Mouse (Mus musculus): ENCODE data around the gene Eid1. TPM values are rescaled to one million over a fixed set of nuclear protein-coding genes. Genes with fewer than 3 reads are reported as not detected.

The Eid1 gene
- polyA plus RNA-seq, 1 experiment from 2014 or later = 271 TPM

GRCm38 (mm10) chr2:125683895-125684294, 11.0 kb downstream of the Eid1 start:
- Histone ChIP-seq H3K36me3 (ENCODE audit: control insufficient read depth, insufficient read depth, low read length) (no peaks in the 10 kb centered on the region), H3K9me3 (ENCODE audit: control insufficient read depth, low read length) (no peaks in the 10 kb centered on the region), H3K27ac (ENCODE audit: low read depth, low read length) (no peak overlapping the region), H3K4me3 (ENCODE audit: low read depth, low read length) (no peak overlapping the region), H3K9ac (ENCODE audit: low read length) (no peak overlapping the region), H3K4me1 (ENCODE audit: control insufficient read depth, insufficient read depth, low read length) (no peaks in the 10 kb centered on the region), H3K4me2 (ENCODE audit: low read depth) (no peak overlapping the region), H3K27me3 (ENCODE audit: control insufficient read depth, insufficient read depth, low read length) (no peaks in the 10 kb centered on the region)
- 86% methylated on average over 7 of the region's 7 CpGs for WGBS
- ATAC-seq (ENCODE audit: insufficient read depth, low FRiP score, low TSS enrichment) (no peak), DNase-seq (ENCODE audit: low spot score) (no peak)

DNA sequence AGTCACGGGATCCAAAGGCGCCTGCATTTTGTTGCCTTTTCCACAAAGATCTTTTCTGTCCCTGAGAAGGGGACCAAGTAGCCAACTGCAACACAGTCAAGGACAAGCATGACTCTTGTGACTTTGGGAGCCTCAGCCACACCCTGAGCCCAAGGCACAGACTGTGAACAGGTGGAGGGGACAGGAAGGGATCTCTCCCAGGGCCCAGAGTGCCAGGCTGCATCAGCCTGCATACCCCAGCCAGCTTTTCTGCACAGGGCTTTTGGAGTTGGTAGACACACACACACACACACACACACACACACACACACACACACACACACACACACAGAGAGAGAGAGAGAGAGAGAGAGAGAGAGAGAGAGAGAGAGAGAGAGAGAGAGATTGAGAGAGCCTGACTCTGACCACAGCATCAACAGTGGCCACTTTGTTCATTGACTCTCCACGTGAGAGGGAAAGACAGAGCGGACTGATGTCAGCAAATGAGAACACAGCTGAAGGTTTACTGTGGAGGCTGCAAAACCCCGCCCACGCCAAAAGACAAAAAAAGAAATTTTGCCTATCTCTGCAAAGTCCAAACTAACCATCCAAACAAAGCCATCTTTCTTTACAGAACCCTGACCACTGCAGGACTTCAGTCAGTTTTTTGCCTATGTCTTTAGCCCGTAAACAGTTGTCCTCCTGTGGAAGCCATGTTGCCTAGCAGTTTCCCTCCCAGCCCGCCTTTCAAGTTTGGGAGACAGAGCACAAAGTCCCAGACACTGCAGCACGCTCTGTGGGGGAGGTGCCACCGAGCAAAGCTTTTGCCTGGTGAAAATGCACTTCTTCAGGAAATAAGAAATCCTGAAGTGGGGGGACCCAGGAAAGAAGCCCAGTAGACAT, 11.9 kb downstream of the Eid1 start:
- no peaks in the 10 kb centered on the region for H3K36me3 ChIP-seq (ENCODE audit: control insufficient read depth, insufficient read depth, low read length)
- ATAC-seq (ENCODE audit: insufficient read depth, low FRiP score, low TSS enrichment) (no peak), DNase-seq (ENCODE audit: low spot score) (no peak)
- no peak overlapping the region for H3K4me2 ChIP-seq (ENCODE audit: low read depth)
- no peaks in the 10 kb centered on the region for H3K9me3 ChIP-seq (ENCODE audit: control insufficient read depth, low read length)
- H3K27ac ChIP-seq (ENCODE audit: low read depth, low read length) = peak overlapping the region; percentile 44; the same call in 1 of the 2 replicates
- H3K9ac ChIP-seq (ENCODE audit: low read length) = no peak overlapping the region
- 69% methylated on average over 10 of the region's 10 CpGs for WGBS
- H3K4me3 ChIP-seq (ENCODE audit: low read depth, low read length) = no peak overlapping the region
- no peaks in the 10 kb centered on the region for H3K27me3 ChIP-seq (ENCODE audit: control insufficient read depth, insufficient read depth, low read length)
- H3K4me1 ChIP-seq (ENCODE audit: control insufficient read depth, insufficient read depth, low read length) = no peaks in the 10 kb centered on the region

DNA sequence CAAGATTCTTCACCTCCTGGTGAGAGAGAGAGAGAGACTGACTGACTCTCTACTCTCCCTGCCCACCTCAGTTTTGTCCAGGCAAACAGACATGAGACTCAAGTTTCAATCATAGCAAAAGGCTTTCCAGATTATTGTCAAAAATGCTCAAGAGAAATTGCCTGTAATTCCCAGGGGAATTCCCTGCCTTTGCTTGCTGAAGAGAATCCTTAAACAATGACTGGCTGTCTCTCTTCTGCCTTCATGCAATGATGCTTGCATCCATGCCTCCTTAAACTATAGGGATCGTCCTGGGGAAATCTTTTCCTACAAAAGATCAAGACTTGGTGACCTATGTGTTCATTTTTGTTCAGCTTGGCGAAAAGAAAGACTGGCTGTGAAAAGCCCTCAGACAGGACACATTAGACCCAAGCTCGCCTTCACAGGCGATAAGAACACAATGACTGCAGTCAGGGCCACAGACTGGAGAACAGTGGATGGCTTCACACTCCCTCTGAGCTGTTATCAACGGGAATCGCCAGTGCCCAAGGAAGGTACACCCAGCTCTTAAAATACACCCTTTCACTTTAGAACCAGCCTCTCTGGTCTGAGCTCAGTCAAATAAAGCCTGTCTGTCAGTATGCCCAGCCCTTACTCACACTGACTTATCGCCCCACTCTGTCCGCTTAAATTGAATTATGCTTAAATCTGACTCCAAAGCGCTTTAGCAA, 12.7 kb downstream of the Eid1 start:
- peak overlapping the region; percentile 44; the same call in 1 of the 2 replicates for H3K27ac ChIP-seq (ENCODE audit: low read depth, low read length)
- no peak overlapping the region for H3K9ac ChIP-seq (ENCODE audit: low read length)
- no peaks in the 10 kb centered on the region for H3K9me3 ChIP-seq (ENCODE audit: control insufficient read depth, low read length)
- ATAC-seq (ENCODE audit: insufficient read depth, low FRiP score, low TSS enrichment) = no peak
- H3K4me1 ChIP-seq (ENCODE audit: control insufficient read depth, insufficient read depth, low read length) = no peaks in the 10 kb centered on the region
- 75% methylated on average over 9 of the region's 9 CpGs for WGBS
- no peaks in the 10 kb centered on the region for H3K27me3 ChIP-seq (ENCODE audit: control insufficient read depth, insufficient read depth, low read length)
- H3K36me3 ChIP-seq (ENCODE audit: control insufficient read depth, insufficient read depth, low read length) = no peaks in the 10 kb centered on the region
- no peak overlapping the region for H3K4me3 ChIP-seq (ENCODE audit: low read depth, low read length)
- no peak overlapping the region for H3K4me2 ChIP-seq (ENCODE audit: low read depth)
- no peak for DNase-seq (ENCODE audit: low spot score)

- H3K4me2 ChIP-seq (ENCODE audit: low read depth) = no peak overlapping the region
- no peak for ATAC-seq (ENCODE audit: insufficient read depth, low FRiP score, low TSS enrichment)
- no peaks in the 10 kb centered on the region for H3K4me1 ChIP-seq (ENCODE audit: control insufficient read depth, insufficient read depth, low read length)
- no peaks in the 10 kb centered on the region for H3K27me3 ChIP-seq (ENCODE audit: control insufficient read depth, insufficient read depth, low read length)
- H3K27ac ChIP-seq (ENCODE audit: low read depth, low read length) = no peak overlapping the region
- H3K36me3 ChIP-seq (ENCODE audit: control insufficient read depth, insufficient read depth, low read length) = no peaks in the 10 kb centered on the region
- DNase-seq (ENCODE audit: low spot score) = no peak
- no peak overlapping the region for H3K9ac ChIP-seq (ENCODE audit: low read length)
- H3K4me3 ChIP-seq (ENCODE audit: low read depth, low read length) = no peak overlapping the region
- WGBS = 94% methylated on average over 2 of the region's 2 CpGs
- no peaks in the 10 kb centered on the region for H3K9me3 ChIP-seq (ENCODE audit: control insufficient read depth, low read length)
Measured at GRCm38 (mm10) chr2:125692010-125692409, 19.1 kb downstream of the Eid1 start.

DNA sequence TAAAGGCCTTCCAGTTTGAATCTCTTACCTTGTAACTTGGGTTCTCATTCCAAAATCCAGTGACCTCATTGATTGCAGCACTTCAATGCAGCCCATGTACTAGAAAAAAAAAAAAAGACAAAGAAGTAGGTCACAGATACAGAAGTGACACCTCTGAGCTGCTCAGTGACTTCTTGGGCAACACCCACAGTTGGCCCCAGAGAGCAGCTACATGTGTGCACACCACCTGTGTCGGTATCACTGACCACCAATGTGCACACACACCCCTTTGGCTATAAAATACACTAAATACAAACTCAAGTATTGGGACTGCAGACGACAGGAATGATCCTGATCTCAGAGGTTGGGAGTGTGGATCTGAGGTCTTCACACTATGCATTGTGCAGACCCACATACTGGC, 21.9 kb downstream of the Eid1 start:
- Histone ChIP-seq H3K4me1 (ENCODE audit: control insufficient read depth, insufficient read depth, low read length) (no peaks in the 10 kb centered on the region), H3K36me3 (ENCODE audit: control insufficient read depth, insufficient read depth, low read length) (no peaks in the 10 kb centered on the region), H3K9ac (ENCODE audit: low read length) (no peak overlapping the region), H3K9me3 (ENCODE audit: control insufficient read depth, low read length) (no peaks in the 10 kb centered on the region), H3K27ac (ENCODE audit: low read depth, low read length) (no peak overlapping the region), H3K4me3 (ENCODE audit: low read depth, low read length) (no peak overlapping the region), H3K27me3 (ENCODE audit: control insufficient read depth, insufficient read depth, low read length) (no peaks in the 10 kb centered on the region), H3K4me2 (ENCODE audit: low read depth) (no peak overlapping the region)
- 84% methylated on average over 2 of the region's 2 CpGs for WGBS
- no peak for DNase-seq (ENCODE audit: low spot score)
- no peak for ATAC-seq (ENCODE audit: insufficient read depth, low FRiP score, low TSS enrichment)

GRCm38 (mm10) chr2:125696219-125696618, 23.3 kb downstream of the Eid1 start:
- whole genome bisulfite sequencing = 63% methylated on average over 2 of the region's 2 CpGs
- ATAC-seq (ENCODE audit: insufficient read depth, low FRiP score, low TSS enrichment) = no peak

DNA sequence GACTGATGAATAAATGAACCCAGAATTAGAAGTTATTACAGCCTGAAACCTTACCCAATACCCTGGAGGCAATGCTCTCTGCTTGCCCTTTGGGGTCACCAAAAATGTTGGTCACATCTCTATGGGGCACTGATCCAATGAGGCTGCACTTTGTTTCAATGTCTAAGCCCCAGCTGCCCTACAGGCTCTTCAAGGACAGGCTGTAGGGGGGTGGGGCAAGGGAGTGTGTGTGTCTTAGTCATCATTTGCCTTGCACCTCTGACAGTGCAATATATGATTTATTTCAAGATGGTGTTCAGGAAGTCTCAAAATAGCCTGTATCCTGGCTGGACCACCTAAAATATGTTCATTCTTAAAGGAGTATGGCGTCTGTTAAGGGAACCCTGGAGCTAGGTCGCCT, 28.7 kb downstream of the Eid1 start:
- Histone ChIP-seq H3K4me3 (ENCODE audit: low read depth, low read length) (no peak overlapping the region), H3K4me2 (ENCODE audit: low read depth) (no peak overlapping the region), H3K9ac (ENCODE audit: low read length) (no peak overlapping the region), H3K4me1 (ENCODE audit: control insufficient read depth, insufficient read depth, low read length) (0 out of 2 replicates have a peak, but pooled peaks cover 9% of the 10 kb centered on the region), H3K9me3 (ENCODE audit: control insufficient read depth, low read length) (no peaks in the 10 kb centered on the region), H3K27me3 (ENCODE audit: control insufficient read depth, insufficient read depth, low read length) (no peaks in the 10 kb centered on the region), H3K27ac (ENCODE audit: low read depth, low read length) (no peak overlapping the region), H3K36me3 (ENCODE audit: control insufficient read depth, insufficient read depth, low read length) (no peaks in the 10 kb centered on the region)
- no peak for DNase-seq (ENCODE audit: low spot score)
- WGBS = 83% methylated on average over 2 of the region's 2 CpGs
- ATAC-seq (ENCODE audit: insufficient read depth, low FRiP score, low TSS enrichment) = no peak

More at GRCm38 (mm10) chr2:125696219-125696618, 23.3 kb downstream of the Eid1 start:
- Histone ChIP-seq H3K9ac (ENCODE audit: low read length) (no peak overlapping the region), H3K9me3 (ENCODE audit: control insufficient read depth, low read length) (no peaks in the 10 kb centered on the region), H3K4me2 (ENCODE audit: low read depth) (no peak overlapping the region), H3K27ac (ENCODE audit: low read depth, low read length) (no peak overlapping the region), H3K4me1 (ENCODE audit: control insufficient read depth, insufficient read depth, low read length) (no peaks in the 10 kb centered on the region), H3K4me3 (ENCODE audit: low read depth, low read length) (no peak overlapping the region), H3K27me3 (ENCODE audit: control insufficient read depth, insufficient read depth, low read length) (no peaks in the 10 kb centered on the region), H3K36me3 (ENCODE audit: control insufficient read depth, insufficient read depth, low read length) (no peaks in the 10 kb centered on the region)
- no peak for DNase-seq (ENCODE audit: low spot score)

- DNase-seq (ENCODE audit: low spot score) (no peak), ATAC-seq (ENCODE audit: insufficient read depth, low FRiP score, low TSS enrichment) (no peak)
- no peak overlapping the region for H3K4me2 ChIP-seq (ENCODE audit: low read depth)
- H3K4me1 ChIP-seq (ENCODE audit: control insufficient read depth, insufficient read depth, low read length) = 0 out of 2 replicates have a peak, but pooled peaks cover 9% of the 10 kb centered on the region
- H3K27me3 ChIP-seq (ENCODE audit: control insufficient read depth, insufficient read depth, low read length) = no peaks in the 10 kb centered on the region
- no peaks in the 10 kb centered on the region for H3K36me3 ChIP-seq (ENCODE audit: control insufficient read depth, insufficient read depth, low read length)
- H3K4me3 ChIP-seq (ENCODE audit: low read depth, low read length) = no peak overlapping the region
- no peak overlapping the region for H3K9ac ChIP-seq (ENCODE audit: low read length)
- H3K9me3 ChIP-seq (ENCODE audit: control insufficient read depth, low read length) = no peaks in the 10 kb centered on the region
- WGBS = 78% methylated on average over 2 of the region's 2 CpGs
- no peak overlapping the region for H3K27ac ChIP-seq (ENCODE audit: low read depth, low read length)
Measured at GRCm38 (mm10) chr2:125702851-125703250, 30.0 kb downstream of the Eid1 start.

All from neural tube, embryonic 11.5 days (tissue).